In the genomic region with DNA sequence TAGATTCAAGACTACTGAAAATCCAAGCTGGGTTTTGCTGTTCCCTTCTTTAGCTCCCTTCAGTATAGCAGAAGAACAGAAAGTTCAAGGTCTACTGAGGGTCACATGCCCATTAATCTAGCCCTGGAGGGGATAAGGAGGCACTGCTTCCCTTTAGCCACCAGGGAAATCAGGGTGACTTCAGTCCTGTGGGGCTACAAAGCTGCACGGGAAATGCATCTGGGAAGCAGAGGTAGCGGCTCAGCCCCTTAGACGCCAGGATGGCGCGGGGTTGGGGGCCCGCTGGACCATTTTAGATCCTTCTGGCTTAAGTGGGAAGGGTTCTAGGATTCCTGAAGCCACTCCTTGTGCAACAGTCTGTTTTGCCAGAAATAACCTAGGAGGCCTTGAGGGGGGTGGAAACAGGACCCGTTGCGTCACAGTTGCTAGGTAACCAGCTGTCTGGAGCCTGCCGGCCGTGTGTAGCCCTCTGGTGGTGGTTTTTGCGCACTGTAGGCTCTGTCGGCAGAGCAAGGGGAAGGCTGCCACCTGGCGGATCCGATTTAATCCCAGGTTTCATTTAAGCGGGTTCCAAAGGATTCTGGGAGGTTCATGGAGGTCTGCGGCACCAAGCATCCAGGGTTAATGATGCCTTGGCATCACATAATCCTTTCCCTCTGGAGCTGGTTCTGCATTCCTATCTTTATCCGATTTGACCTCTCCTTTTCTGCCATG, we compare ENCODE assay signal across 8 mouse cellular contexts. TPM values are rescaled to one million over a fixed set of nuclear protein-coding genes. Genes with fewer than 3 reads are reported as not detected.
A peak's percentile ranks its signal among the peaks of the same experiment; 100 is the strongest.
DNase-seq lines count a peak whose midpoint lies in the region; ATAC-seq lines count a peak whose summit lies in the region.

No protein-coding gene starts in this region.

- no peaks in the 10 kb centered on the region for H3K27me3 ChIP-seq in embryonic facial prominence, embryonic 11.5 days (ENCODE audit: control insufficient read depth, insufficient read depth, low read length)
- no peaks in the 10 kb centered on the region for H3K27me3 ChIP-seq in midbrain, embryonic 12.5 days

- H3K4me2 ChIP-seq in embryonic facial prominence, embryonic 11.5 days (ENCODE audit: low read depth, low read length), result peak overlapping the region; percentile 21
- H3K4me2 ChIP-seq in midbrain, embryonic 12.5 days (replicated peaks), result peak overlapping the region; percentile 44

- H3K9me3 ChIP-seq in embryonic facial prominence, embryonic 11.5 days (replicated peaks; ENCODE audit: control insufficient read depth, low read length), result peaks cover 2% of the 10 kb centered on the region; the same call in 1 of the 2 replicates
- H3K9me3 ChIP-seq in midbrain, embryonic 12.5 days, result 0 out of 2 replicates have a peak, but pooled peaks cover 4% of the 10 kb centered on the region

- H3K27ac ChIP-seq in embryonic facial prominence, embryonic 11.5 days (replicated peaks; ENCODE audit: low read depth, low read length), result no peak overlapping the region; the same call in 1 of the 2 replicates
- 0 out of 2 replicates have a peak overlapping the region, but pooled peaks have one; percentile 46 for H3K27ac ChIP-seq in midbrain, embryonic 12.5 days (replicated peaks)

- no peak overlapping the region for H3K4me3 ChIP-seq in embryonic facial prominence, embryonic 11.5 days (ENCODE audit: low read depth, low read length)
- no peak overlapping the region; the same call in 1 of the 2 replicates for H3K4me3 ChIP-seq in midbrain, embryonic 12.5 days

- peak; percentile 96 for DNase-seq in adrenal gland, postnatal 10 days
- peak; percentile 97 for DNase-seq in embryonic facial prominence, embryonic 11.5 days (ENCODE audit: low spot score)
- peak; percentile 99 for DNase-seq in heart, adult 11 months
- DNase-seq in kidney, adult 11 months, result peak; percentile 90
- DNase-seq in left cerebral cortex, postnatal 4 days, result peak; percentile 94
- DNase-seq in skeletal muscle tissue, adult 2 months (ENCODE audit: low read depth, low spot score), result peak; percentile 97

- H3K9ac ChIP-seq in embryonic facial prominence, embryonic 11.5 days (replicated peaks; ENCODE audit: low read length), result peak overlapping the region; percentile 28
- H3K9ac ChIP-seq in midbrain, embryonic 12.5 days (replicated peaks), result no peak overlapping the region; the same call in 1 of the 2 replicates

- ATAC-seq in embryonic facial prominence, embryonic 11.5 days (replicated peaks; ENCODE audit: insufficient number of reproducible peaks, low FRiP score, low TSS enrichment, low read depth), result peak; percentile 82
- ATAC-seq in midbrain, embryonic 12.5 days (ENCODE audit: low FRiP score, low read depth), result peak; percentile 94
- no peak for ATAC-seq in erythroid progenitor cell, adult 5-6 weeks (replicated peaks; ENCODE audit: low FRiP score, poor library complexity, severe bottlenecking)

- H3K36me3 ChIP-seq in embryonic facial prominence, embryonic 11.5 days (replicated peaks; ENCODE audit: control insufficient read depth, insufficient read depth, low read depth, low read length), result no peaks in the 10 kb centered on the region
- peaks cover 24% of the 10 kb centered on the region for H3K36me3 ChIP-seq in midbrain, embryonic 12.5 days

- intact Hi-C loops in left cerebral cortex, postnatal 4 days (cut with DNase I), result loop anchor here (10.0 kb wide), 1 partner anchor 55 kb away; the partner anchor contains the start of genes Inha and Obsl1

- H3K4me1 ChIP-seq in embryonic facial prominence, embryonic 11.5 days (ENCODE audit: control insufficient read depth, insufficient read depth, low read length), result peaks cover 6% of the 10 kb centered on the region
- H3K4me1 ChIP-seq in midbrain, embryonic 12.5 days, result peaks cover 12% of the 10 kb centered on the region

- 7% methylated on average over 17 of the region's 17 CpGs for WGBS in embryonic facial prominence, embryonic 11.5 days
- 9% methylated on average over 17 of the region's 17 CpGs for WGBS in midbrain, embryonic 12.5 days

RNA-seq across cellular contexts. Expression of gene Slc4a3, which starts 13.3 kb away (rescaled TPM):
- total RNA-seq in adrenal gland, postnatal 10 days (2021), result 10 to 100 TPM; 44.3 to 68.8 TPM
- 7.5 and 7.6 TPM in 2 replicates for polyA plus RNA-seq in embryonic facial prominence, embryonic 11.5 days (2014; fragmentation: Nextera tagmentation; extraction: Ambion mirVana)
- total RNA-seq in left cerebral cortex, postnatal 4 days (2021), result 100 to 1,000 TPM; 143 to 144 TPM
- polyA plus RNA-seq in midbrain, embryonic 12.5 days (2016; fragmentation: Nextera tagmentation; extraction: Ambion mirVana), result 31.0 and 36.0 TPM in 2 replicates
- 0.36 TPM in 1 of 2 replicates, not detected in the other for total RNA-seq in erythroid progenitor cell, adult 5-6 weeks (2015; ENCODE audit: low replicate concordance)
- total RNA-seq in erythroid progenitor cell, adult 5-6 weeks (2017; ENCODE audit: low replicate concordance), result 0.13 TPM in 1 of 2 replicates, not detected in the other

RNA-seq across cellular contexts. Expression of gene Stk11ip, which starts 38.0 kb away (rescaled TPM):
- total RNA-seq in adrenal gland, postnatal 10 days (2021), result 10 to 100 TPM; 17.0 to 21.9 TPM
- polyA plus RNA-seq in embryonic facial prominence, embryonic 11.5 days (2014; fragmentation: Nextera tagmentation; extraction: Ambion mirVana), result 11.4 and 14.2 TPM in 2 replicates
- total RNA-seq in left cerebral cortex, postnatal 4 days (2021), result 10 to 100 TPM; 28.0 to 33.7 TPM
- 26.9 and 30.5 TPM in 2 replicates for polyA plus RNA-seq in midbrain, embryonic 12.5 days (2016; fragmentation: Nextera tagmentation; extraction: Ambion mirVana)
- 2.5 and 6.5 TPM in 2 replicates for total RNA-seq in erythroid progenitor cell, adult 5-6 weeks (2015; ENCODE audit: low replicate concordance)
- 9.5 and 15.4 TPM in 2 replicates for total RNA-seq in erythroid progenitor cell, adult 5-6 weeks (2017; ENCODE audit: low replicate concordance)

RNA-seq across cellular contexts. Expression of gene Inha, which starts 52.5 kb away (rescaled TPM):
- 10 to 100 TPM; 47.4 to 78.9 TPM for total RNA-seq in adrenal gland, postnatal 10 days (2021)
- polyA plus RNA-seq in embryonic facial prominence, embryonic 11.5 days (2014; fragmentation: Nextera tagmentation; extraction: Ambion mirVana), result 1.5 and 1.9 TPM in 2 replicates
- 10 to 100 TPM; 42.4 to 42.8 TPM for total RNA-seq in left cerebral cortex, postnatal 4 days (2021)
- 7.2 and 8.9 TPM in 2 replicates for polyA plus RNA-seq in midbrain, embryonic 12.5 days (2016; fragmentation: Nextera tagmentation; extraction: Ambion mirVana)
- total RNA-seq in erythroid progenitor cell, adult 5-6 weeks (2015; ENCODE audit: low replicate concordance), result not detected in 2 replicates
- not detected in 2 replicates for total RNA-seq in erythroid progenitor cell, adult 5-6 weeks (2017; ENCODE audit: low replicate concordance)

RNA-seq across cellular contexts. Expression of gene Obsl1, which starts 53.1 kb away (rescaled TPM):
- total RNA-seq in adrenal gland, postnatal 10 days (2021), result 100 to 1,000 TPM in 1 of 2 experiments, 10 to 100 TPM in 1; 95.2 to 118 TPM
- polyA plus RNA-seq in embryonic facial prominence, embryonic 11.5 days (2014; fragmentation: Nextera tagmentation; extraction: Ambion mirVana), result 52.4 and 54.2 TPM in 2 replicates
- total RNA-seq in left cerebral cortex, postnatal 4 days (2021), result 10 to 100 TPM; 39.3 to 46.6 TPM
- 42.7 and 46.6 TPM in 2 replicates for polyA plus RNA-seq in midbrain, embryonic 12.5 days (2016; fragmentation: Nextera tagmentation; extraction: Ambion mirVana)
- not detected in 2 replicates for total RNA-seq in erythroid progenitor cell, adult 5-6 weeks (2015; ENCODE audit: low replicate concordance)
- total RNA-seq in erythroid progenitor cell, adult 5-6 weeks (2017; ENCODE audit: low replicate concordance), result 0.64 TPM in 1 of 2 replicates, not detected in the other

Comparison
In these comparisons a context has a peak if more than half of its experiments do, and no peak if none do; other contexts are left out.
1. RNA of gene Slc4a3, which starts 13.3 kb away (total RNA-seq): 143 to 144 TPM in left cerebral cortex, postnatal 4 days and 44.3 to 68.8 TPM in adrenal gland, postnatal 10 days; 0.13 to 0.36 TPM in erythroid progenitor cell, adult 5-6 weeks; every median in the first group is over 10 times any median in the second.
2. RNA of gene Inha, which starts 52.5 kb away (total RNA-seq): 47.4 to 78.9 TPM in adrenal gland, postnatal 10 days and 42.4 to 42.8 TPM in left cerebral cortex, postnatal 4 days; not detected in erythroid progenitor cell, adult 5-6 weeks; every median in the first group is over 10 times any median in the second.
3. Peak in every context shown above with its lines, with median percentiles within 50 percentile points of each other: DNase-seq.